Mouse (Mus musculus) adrenal gland, adult 8-10 months (tissue): Measurements from ENCODE around the gene Zbtb48. TPM values are rescaled to one million over a fixed set of nuclear protein-coding genes. Genes with fewer than 3 reads are reported as not detected.

Experiments used
- total RNA-seq, 4 experiments: library from RNA; stranded (reverse); gene quantifications; 2 replicates each; pipeline ENCODE4 v1.2.4; 2022

The Zbtb48 gene
- total RNA-seq, 4 experiments from 2014 or later: 7.1 to 17.4 (median 13.7) TPM

Other genes starting within 250 kb of the Zbtb48 start
- gene Camta1, start 165.8 kb downstream of the Zbtb48 start, total RNA-seq: 10 to 100 TPM; 23.6 to 59.6 (median 36.5) TPM
- gene Dnajc11, start 94.0 kb downstream of the Zbtb48 start, total RNA-seq: 100 to 1,000 TPM in 2 of 4 experiments, 10 to 100 TPM in 2; 84.6 to 116 (median 104) TPM
- 10 to 100 TPM; 25.7 to 46.9 (median 36.6) TPM for gene Thap3, start 38.7 kb downstream of the Zbtb48 start, total RNA-seq
- gene Phf13, start 31.4 kb downstream of the Zbtb48 start, total RNA-seq: 10 to 100 TPM; 14.0 to 20.5 (median 18.6) TPM
- gene Klhl21, start 18.9 kb downstream of the Zbtb48 start, total RNA-seq: 10 to 100 TPM; 23.9 to 34.2 (median 31.1) TPM
- gene Tas1r1, start 10.9 kb upstream of the Zbtb48 start, total RNA-seq: under 1 TPM in 1 of 4 experiments, not detected in 3; 0.71 TPM
- 10 to 100 TPM; 21.3 to 29.6 (median 25.8) TPM for gene Nol9, start 11.7 kb upstream of the Zbtb48 start, total RNA-seq
- 10 to 100 TPM in 3 of 4 experiments, 1 to 10 TPM in 1; 8.7 to 19.5 (median 15.4) TPM for gene Plekhg5, start 44.8 kb upstream of the Zbtb48 start, total RNA-seq
- 1 to 10 TPM in 3 of 4 experiments, under 1 TPM in 1; 0.73 to 2.0 (median 1.3) TPM for gene Tnfrsf25, start 88.3 kb upstream of the Zbtb48 start, total RNA-seq
- gene Espn, start 124.7 kb upstream of the Zbtb48 start, total RNA-seq: 1 to 10 TPM; 2.1 to 6.0 (median 4.4) TPM
- not detected for gene Hes2, start 131.2 kb upstream of the Zbtb48 start, total RNA-seq
- 10 to 100 TPM; 49.5 to 53.2 (median 51.8) TPM for gene Acot7, start 150.5 kb upstream of the Zbtb48 start, total RNA-seq
- 1 to 10 TPM; 4.8 to 7.0 (median 5.4) TPM for gene Gpr153, start 246.6 kb upstream of the Zbtb48 start, total RNA-seq